Mouse (Mus musculus): ENCODE results near the gene Spag9. TPM values are rescaled to one million over a fixed set of nuclear protein-coding genes. Genes with fewer than 3 reads are reported as not detected.
"Not testable (repeated sequence)": the region's sequence is repeated elsewhere in the genome, so short reads cannot be mapped to it uniquely, and the experiment has no call there.

The Spag9 gene
- total RNA-seq, 2 experiments from 2014 or later: 25.3 to 51.1 TPM

DNA sequence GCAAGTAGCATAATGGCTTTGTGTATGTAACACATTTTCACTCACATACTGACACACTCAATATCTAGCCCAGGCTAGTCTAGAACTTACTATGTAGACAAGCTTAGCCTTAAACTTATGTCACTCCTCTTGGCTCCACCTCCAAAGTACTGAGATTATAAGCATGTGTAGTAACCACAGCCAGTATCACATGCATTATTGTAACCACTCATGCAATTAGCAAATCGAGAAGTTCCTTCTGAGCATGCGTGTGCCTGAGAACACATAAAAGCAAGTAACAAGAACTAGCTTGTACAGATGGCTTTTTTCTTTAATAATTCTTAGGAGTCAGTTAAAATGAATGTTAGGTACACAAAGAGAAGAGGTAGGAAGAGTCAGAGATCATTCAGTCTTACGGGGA lies 11.3 kb upstream of the Spag9 start:
- peak; percentile 31; the same call in 1 of the 2 replicates for ATAC-seq (replicated peaks; ENCODE audit: poor library complexity, severe bottlenecking)

DNA sequence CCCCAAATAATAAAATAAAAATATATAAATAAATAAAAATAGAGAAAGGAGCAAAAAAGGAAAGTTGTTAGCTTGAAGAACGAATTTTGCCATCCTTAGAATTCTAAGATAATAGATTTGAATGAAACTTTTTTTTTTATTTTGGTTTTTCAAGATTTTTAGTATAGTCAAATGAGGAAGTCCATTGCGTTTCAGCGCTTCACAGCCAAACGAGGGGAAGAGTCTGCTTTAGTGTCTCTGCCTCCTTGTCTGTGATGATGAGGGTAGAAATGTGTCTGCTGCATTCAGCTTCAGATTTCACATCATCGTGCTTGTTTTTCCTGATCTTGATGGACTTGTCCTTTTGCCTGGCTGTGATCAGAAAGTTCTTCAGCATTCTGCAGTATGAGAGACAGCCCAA lies 10.6 kb upstream of the Spag9 start:
- no peak for ATAC-seq (replicated peaks; ENCODE audit: poor library complexity, severe bottlenecking)

DNA sequence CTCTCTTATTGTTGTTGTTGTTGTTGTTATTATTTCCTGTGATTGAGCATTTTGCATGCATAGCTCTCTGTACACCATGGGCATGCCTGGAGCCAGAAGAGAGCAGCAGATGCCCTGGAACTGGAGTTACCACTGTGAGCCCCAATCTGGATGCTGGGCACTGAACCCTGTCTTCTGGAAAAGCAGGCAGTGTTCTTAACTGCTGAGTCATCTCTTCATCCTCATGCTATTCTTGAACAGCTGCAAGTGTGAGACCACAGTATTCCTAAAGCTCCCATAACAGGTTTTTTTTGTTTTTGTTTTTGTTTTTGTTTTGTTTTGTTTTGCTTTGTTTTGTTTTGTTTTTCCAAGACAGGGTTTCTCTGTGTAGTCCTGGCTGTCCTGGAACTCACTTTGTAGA lies 9.6 kb upstream of the Spag9 start:
- no peak for ATAC-seq (replicated peaks; ENCODE audit: poor library complexity, severe bottlenecking)

DNA sequence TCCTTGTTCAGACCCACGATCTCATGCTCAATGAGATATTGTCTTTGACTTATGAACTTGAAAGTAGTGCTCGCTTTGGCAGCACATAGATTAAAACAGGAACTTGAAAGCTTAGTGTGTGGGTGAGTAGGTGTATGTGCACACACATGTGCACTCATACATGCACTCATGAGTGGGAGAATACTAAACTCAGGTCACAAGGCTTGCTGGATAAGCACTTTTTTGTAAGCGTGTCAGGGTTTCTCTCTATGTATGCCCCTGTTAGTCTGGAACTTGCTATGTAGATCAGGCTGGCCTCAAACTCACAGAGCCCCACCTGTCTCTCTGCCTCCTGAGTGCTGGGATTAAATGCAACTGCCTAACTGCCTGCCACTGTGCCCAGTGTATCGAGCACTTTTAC lies 8.9 kb upstream of the Spag9 start:
- 0 out of 2 replicates have a peak, but pooled peaks have one; percentile 31 for ATAC-seq (replicated peaks; ENCODE audit: poor library complexity, severe bottlenecking)

DNA sequence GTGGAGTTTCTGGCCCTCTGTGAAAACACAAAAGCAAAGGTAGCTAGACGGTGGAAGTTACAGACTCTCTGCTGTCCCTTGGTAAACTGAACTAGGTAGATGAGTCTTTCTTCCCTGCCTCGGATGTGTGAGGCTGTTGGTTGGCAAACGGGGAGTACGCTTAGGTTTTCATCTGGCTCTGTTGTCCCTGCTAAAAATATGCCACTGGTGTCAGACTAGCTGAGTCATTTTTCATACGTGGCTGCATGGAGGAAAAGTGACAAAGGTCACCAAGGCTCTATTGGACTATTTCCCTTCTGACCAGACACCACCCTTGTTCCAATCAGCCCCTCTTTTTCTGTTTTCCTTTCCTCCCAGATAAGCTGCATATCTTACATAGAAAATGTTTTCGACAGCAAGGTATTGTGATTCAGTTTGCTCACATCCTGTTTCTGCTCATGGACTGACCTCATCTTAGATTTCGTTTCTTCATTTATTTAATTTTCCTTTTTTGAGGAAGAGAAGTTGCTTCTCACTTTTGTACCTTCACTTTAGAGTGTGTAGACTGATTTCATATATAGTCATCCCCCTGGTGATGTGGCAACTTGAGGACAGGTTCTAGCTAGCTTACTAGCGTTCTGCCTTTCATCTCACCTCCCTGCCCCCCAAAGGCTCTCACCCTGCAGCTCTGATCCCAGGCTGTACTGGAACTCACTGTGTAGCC lies 8.1 kb upstream of the Spag9 start:
- ATAC-seq (replicated peaks; ENCODE audit: poor library complexity, severe bottlenecking): peak; percentile 73

DNA sequence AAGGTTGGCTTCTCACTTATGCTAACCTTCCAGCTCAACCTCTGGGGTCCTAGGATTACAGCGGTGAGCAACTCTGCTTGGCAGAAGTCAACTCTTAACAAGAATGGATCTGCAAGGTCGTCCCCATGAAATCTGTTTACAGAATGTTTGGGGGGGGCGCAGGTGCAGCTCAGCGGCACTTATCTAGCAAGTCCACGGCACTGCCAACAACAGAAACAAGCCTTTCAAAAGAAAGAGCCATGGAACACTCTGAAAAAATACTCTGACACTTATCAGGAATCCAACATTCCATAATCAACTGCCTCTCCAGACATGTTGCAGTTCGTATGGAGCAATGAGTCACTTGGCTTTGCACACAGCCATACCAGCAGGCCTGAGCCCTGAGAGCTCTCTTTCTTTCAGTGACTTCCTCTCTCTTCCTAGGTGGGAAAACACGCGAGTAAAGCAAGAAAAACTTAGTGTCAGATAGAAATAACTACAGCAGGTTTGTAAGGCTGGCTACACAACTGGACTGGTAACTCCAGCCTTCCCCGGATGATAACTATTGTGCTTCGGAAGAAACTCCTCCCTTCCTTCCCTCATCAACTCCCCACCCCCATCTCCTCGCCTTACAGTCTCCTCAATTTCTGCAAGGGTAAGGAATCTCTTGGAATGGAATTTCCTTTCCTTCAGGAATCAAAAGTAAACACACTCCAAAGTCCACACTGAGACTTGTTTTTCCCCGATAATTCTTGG lies 7.4 kb upstream of the Spag9 start:
- 0 out of 2 replicates have a peak, but pooled peaks have one; percentile 13 for ATAC-seq (replicated peaks; ENCODE audit: poor library complexity, severe bottlenecking)

DNA sequence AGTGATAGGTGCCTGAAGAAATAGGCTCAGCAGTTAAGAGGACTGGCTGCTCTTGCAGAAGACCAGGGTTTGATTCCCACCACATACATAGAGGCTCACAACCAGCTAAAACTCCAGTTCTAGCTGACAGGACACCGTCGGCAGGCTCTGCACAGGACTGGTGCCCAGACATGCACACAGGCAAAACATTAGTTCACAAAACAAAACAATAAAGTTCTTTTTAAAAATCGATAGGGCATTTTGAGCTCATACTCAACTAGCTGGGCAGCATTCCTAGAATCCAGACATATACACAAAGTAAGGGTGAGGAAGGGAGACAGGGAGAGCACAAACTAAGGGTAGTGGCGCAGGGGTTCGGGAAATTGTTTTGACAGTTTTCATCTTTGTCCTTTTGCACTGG lies 1.4 kb upstream of the Spag9 start:
- no peak for ATAC-seq (replicated peaks; ENCODE audit: poor library complexity, severe bottlenecking)

DNA sequence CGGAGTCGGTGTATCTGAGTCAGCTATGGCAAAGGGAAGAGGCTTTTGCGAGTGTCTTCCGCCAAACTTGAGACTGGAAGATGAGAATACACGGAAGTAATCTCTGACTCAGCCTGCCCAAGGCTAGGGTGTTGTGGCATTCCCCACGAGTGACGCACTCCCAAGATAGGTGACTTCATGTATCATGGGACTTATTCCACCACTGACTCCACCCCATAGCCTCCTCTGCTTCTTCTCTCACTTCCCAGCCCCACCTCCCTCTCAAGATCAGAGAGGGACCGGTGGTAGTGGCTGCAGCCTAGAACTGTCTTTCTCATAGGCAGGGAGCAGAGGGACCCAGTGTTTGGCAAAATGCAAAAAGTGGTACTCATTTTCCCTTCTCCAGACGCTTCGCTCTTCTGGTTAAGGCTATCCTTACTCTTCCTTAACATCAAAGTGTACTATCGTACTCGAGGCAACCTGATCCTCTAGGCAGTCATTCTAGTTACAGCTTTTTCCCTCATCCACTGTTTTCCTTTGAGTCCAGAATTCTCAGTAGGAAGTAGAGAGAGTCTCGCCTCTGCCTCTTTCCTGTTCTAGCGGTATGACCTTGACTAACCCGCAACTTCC lies 676 bp upstream of the Spag9 start:
- ATAC-seq (replicated peaks; ENCODE audit: poor library complexity, severe bottlenecking): peak; percentile 74

DNA sequence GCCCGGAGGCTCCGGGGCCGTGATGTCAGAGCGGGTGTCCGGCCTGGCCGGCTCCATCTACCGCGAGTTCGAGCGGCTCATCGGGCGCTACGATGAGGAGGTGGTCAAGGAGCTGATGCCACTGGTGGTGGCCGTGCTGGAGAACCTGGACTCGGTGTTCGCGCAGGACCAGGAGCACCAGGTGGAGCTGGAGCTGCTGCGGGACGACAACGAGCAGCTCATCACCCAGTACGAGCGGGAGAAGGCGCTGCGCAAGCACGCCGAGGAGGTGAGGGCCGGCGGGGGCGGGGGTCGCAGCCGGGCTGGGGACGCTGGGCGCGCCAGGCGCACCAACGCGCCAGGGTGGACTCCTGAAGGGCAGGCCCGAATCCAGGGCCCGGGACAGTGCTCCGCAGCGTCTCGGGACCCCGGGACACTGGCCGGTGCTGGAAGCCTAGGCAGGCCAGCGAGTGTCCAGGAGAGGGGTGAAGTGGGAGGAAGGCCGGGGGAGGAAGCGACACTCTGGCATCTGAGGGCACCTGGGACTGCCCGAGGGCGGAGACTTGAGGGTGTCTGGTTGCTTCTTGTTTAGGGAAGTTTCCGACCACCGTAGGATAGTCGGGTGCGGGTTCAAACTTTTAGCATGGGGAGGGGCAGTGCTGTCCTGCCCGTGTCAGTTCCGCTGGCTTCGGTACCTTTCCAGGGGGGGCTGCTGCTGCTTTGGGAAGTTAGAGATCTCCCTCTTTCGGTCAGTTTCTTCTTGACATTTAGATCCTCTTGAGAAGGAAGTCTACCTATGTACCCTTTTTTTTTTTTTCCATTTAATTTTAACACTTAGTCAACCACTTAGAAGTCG lies 632 bp downstream of the Spag9 start:
- peak; percentile 57 for ATAC-seq (replicated peaks; ENCODE audit: poor library complexity, severe bottlenecking)

DNA sequence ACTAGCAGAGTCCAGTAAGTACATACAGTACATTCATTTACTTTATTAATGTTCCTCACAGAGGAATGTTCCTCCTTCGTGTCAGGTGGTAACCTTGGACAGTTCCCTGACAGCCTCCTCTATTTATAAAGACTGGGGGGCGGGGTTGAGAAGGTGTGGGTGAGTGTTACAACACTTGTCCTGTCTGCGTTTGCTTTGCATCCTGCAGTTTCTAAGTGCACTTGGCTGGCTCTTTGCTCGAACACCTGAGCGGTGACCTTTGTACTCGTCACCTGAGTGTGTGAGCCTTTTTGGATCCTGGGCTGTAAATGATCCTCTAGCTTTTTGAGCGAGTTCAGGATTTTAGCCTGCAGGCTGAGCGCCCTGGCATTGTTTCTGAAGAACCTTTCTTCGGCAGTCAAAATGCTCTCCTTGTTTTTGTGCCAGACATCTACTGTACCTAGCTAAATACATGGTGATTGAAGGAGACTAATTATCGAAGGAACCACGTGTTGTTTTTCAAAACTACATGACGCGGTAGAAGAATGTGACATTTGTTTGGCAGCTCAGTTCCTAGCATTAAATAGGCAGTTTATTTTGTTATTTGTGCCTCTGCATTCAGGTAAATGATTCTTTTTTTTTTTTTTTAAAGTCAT lies 1.4 kb downstream of the Spag9 start:
- ATAC-seq (replicated peaks; ENCODE audit: poor library complexity, severe bottlenecking): 0 out of 2 replicates have a peak, but pooled peaks have one; percentile 4

DNA sequence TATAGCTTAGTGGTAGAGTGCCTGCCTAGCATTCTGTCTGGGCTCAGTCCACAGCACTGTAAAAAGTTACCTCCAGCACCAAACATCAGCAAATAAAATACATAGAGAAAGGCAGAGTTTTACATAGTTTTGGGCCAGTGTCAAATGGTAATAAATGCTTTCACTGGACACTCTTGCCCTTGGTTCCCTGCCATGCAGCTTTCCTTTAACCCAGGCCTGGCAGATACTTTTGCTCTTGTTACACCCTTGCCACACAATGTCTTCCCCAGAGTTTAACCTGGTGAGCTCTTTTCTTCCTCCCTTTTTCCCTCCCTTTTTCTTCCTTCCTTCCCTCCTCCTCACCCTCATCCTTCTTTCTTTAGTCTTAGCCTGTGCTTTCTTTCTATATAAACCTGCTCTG lies 3.4 kb downstream of the Spag9 start:
- no peak for ATAC-seq (replicated peaks; ENCODE audit: poor library complexity, severe bottlenecking)

DNA sequence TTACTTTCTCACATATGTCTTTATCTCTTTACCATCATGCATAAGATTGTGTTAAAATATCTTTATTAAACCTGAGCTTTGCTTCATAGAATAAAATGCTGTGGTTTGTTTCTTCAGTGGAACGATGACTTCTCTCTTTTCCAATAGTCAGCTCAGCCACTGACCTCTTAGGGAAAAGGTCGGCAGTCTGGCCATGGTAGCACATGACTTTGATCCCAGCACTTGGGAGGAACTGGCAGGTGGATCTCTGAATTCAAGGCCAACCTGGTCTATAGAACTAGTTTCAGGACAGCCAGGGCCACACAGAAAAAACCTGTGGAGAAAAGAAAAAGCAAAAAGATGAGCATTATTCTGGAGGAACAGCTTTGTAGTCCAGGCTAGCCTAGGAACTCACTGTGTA lies 7.5 kb downstream of the Spag9 start:
- no peak for ATAC-seq (replicated peaks; ENCODE audit: poor library complexity, severe bottlenecking)

DNA sequence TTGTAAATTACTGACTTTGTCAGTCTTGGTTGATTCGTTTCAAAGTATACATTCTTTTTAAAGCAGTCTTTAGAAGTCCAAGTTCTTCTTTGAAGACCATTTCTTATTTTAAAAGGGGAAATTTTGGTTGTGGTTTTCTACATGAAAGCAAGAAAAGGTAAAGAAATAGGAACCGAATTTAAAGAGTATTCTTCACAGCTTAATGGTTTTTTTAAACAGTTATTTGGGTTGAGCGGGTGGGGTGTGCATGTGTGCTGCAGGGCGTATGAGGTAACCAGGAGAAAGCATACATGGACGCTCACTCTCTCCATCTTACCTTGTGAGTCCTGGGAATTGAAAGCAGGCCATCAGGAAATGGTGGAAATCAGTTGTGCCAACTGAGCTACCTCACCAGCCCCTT lies 23.2 kb downstream of the Spag9 start:
- ATAC-seq (replicated peaks; ENCODE audit: poor library complexity, severe bottlenecking): peak; percentile 65

DNA sequence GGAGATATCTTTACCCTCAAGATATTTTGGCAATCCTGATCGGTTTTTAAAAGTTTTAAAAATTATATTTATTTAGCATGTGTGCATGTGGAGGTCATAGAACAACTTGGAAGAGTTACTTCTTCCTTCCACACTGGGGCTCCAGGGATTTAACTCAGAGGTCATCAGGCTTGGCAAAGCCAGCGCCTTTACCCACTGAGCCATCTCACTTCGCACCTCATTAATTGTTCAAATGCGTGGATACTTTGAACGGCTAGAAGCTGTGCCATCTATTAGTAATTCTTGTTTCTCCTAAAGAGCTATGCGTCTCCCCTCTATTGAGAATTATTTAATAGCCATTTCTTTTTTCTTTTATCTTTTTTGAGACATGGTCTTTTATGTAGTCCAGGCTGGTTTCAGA lies 24.5 kb downstream of the Spag9 start:
- no peak for ATAC-seq (replicated peaks; ENCODE audit: poor library complexity, severe bottlenecking)

DNA sequence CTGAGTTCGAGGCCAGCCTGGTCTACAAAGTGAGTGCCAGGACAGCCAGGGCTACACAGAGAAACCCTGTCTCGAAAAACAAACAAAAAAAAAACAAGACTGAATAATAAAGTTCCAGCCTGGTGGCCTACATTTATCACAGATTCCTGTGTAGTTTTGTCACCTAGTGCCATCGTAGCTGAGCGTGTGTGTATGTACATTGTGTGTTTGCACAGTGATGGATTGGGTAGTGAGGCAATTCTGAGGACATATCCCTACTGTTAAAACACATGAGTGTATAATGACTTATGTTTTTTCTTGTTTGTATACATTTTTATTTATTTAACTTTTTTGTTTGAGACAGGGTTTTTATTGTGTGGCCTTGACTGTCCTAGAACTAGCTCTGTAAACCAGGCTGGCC lies 30.4 kb downstream of the Spag9 start:
- no peak for ATAC-seq (replicated peaks; ENCODE audit: poor library complexity, severe bottlenecking)

DNA sequence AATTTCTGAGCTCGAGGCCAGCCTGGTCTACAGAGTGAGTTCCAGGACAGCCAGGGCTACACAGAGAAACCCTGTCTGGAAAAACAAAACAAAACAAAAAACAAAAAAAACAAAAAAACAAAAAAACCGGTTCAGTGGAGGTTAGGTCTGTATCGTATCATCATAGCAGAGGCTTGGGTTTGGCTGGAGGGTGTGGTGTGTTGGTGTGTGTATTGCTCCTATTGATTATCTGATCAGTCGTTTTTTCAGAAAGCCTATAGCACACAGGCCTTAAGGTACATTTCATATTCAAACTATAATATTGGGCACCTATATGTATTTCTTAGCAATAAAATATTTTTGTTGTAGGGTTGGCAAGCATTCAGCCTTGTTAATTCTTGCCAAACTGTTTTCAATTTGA lies 36.2 kb downstream of the Spag9 start:
- no peak for ATAC-seq (replicated peaks; ENCODE audit: poor library complexity, severe bottlenecking)

DNA sequence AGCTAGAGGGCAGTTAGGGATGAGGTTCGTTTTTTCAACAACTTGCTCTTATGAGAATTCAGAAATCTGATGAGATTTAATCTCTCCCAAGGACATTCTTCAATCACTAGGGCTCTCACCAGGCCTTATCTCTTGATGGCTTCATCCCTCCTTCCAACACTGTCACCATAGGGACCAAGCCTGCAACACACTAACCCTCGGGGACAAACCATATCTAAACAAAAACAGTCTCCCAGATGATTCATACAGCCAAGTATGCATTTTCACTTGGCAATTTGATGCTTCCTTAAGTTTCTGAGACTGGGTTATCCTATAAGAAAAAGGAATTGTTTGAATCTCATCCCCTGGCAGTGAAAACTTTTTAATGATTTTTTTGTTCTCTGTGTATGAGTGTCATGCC lies 37.1 kb downstream of the Spag9 start:
- no peak for ATAC-seq (replicated peaks; ENCODE audit: poor library complexity, severe bottlenecking)

DNA sequence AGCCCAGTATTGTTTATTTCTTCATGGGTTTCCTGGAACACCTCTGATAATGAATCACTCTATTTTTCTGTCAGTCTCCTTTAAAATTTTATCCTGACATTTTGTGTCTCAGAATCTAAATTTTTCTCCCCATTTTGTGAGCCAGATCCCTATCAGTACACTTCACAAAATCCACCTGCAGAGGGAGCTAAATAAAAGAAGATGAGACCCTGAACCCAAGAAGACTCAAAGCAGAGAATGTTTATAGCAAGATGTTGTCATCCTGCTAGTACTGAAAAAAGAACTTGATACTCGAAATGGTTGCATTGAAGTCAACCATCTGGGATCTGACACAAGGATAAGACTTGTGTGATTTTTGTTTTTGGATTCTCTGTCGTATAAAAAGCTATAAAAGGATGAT lies 40.1 kb downstream of the Spag9 start:
- no peak for ATAC-seq (replicated peaks; ENCODE audit: poor library complexity, severe bottlenecking)

DNA sequence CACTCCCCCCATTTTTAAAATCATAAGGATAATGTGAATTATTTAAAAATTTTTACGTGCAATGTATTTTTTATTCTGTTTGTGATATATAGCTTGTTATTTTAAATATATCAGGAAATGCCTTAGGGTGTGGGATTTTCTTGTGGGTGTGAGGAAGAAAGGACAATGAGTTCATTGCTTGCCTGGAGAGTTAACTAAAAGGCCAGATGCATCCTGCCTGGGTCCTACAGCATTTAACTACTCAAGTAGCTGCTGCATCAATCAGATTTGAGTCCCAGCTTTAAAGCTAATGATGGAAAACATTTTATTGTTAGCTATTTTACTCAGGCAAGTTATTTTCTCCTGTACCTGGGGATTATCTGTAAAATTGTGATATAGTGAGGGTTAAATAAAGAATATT lies 45.6 kb downstream of the Spag9 start:
- no peak for ATAC-seq (replicated peaks; ENCODE audit: poor library complexity, severe bottlenecking)

DNA sequence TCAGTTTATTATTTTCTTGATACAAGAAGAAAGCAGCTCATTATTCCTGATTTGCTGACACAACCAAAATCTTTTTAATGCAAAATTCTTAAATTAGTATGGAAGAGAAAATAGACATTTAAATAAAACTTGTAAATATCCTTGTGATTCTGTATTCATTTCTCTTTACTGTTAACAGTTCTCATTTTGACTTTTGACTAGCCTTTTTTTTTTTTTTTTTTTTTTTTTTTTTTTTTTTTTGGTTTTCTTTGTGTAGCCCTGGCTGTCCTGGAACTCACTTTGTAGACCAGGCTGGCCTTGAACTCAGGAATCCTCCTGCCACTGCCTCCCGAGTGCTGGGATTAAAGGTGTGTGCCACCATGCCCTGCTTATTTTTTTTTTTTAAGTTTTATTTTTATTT lies 46.4 kb downstream of the Spag9 start:
- not testable (repeated sequence) for ATAC-seq (replicated peaks; ENCODE audit: poor library complexity, severe bottlenecking)
